Mouse (Mus musculus): ENCODE results near the gene Patl1.

DNA sequence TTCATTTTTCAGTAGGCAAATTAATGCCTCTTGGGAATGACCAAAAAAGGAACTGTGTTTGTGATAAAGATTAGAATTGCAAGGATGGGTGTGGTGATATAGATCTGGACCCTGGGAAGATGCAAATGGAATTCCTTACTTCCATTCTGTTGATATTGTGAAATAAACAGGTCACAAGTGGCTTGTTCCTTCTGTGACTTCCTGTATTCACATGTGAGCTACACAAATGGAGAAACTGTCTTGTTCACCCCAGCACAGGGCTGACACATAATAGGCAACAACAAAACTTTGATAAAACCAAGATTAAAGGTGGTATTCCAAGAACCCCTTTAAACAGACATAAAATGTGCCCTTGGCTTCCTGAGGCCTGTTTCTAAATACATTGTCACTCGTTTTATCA lies 37.7 kb downstream of the Patl1 start:
- TF ChIP-seq CTCF (IDR thresholded peaks at IDR 0.05; ENCODE audit: low read depth, low read length), result no peak
- TF ChIP-seq POLR2A (IDR thresholded peaks at IDR 0.05; ENCODE audit: extremely low read depth, insufficient read depth, low read length), result no peak
